Mouse (Mus musculus) spleen, adult 2 months (tissue): ENCODE results near the gene Gtpbp8.

Experiments used
- CTCF ChIP-seq: fragments of 200-500 bp; IDR thresholded peaks from 2 replicates; pipeline ENCODE4 v1.5.1; 2011; ENCODE audit warnings: mild to moderate bottlenecking, inconsistent platforms; ENCODE audit not compliant: insufficient read depth, insufficient read length, insufficient replicate concordance; ENCODE audit errors: extremely low read depth
- POLR2A ChIP-seq: fragments of 200-500 bp; IDR thresholded peaks from 2 replicates; pipeline ENCODE4 v1.6.1; 2011; ENCODE audit warnings: low read depth, low read length, inconsistent platforms

DNA sequence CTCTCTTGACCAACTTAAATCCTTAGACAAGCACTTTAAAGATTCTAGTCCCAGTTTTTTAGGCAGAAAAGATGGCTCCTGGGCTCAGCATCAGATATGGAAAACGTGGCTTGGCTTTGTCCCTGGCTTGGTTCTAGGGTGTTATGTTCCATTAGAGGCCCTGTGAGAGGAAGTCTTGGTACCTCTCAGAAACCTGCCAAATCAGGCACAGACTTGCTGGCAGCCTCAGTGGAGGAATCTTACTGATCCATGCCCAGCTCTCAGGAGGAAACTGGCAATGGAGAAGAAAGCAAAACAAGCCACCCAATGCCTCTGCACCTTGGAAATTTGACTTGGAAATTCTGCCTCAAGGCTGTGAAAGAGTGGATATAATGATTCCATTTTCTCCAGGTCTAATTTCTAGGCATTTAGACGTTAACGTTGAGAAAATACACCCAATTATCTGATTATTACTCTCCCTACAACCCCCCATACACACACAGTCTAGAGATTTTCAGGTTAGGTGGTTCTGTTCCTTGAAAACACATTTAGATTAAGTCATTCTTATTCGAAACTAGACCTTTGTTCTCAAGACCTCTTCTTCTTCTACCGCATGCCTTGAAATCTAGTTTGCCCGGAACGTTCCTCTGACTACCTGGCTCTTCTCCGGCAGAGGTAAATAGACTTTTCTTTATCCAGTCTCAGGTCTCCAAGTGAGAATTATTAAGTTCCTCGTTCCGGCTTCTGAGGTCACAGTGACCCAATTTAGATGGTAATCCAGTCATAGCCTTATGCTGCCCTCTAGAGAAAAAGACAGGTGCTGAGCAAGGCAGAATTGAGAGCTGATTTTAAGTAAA is 29.6 kb downstream of the Gtpbp8 start:
- TF ChIP-seq CTCF (no peak), POLR2A (no peak)
